Mouse (Mus musculus) embryonic facial prominence, embryonic 13.5 days (tissue): ENCODE measurements around the gene Vps33b. TPM values are rescaled to one million over a fixed set of nuclear protein-coding genes. Genes with fewer than 3 reads are reported as not detected.

ENCODE experiments used
- ATAC-seq: fragments of 200-750 bp; cut with Nextera tagmentation; 2 replicates; pipeline ENCODE4 v1.8.0; 2017; ENCODE audit warnings: low read depth; ENCODE audit not compliant: insufficient number of reproducible peaks, insufficient read depth, low FRiP score, low TSS enrichment
- H3K27ac ChIP-seq: fragments of 300-500 bp; sonication (generic); 2 replicates; pipeline ENCODE4 v1.5.1; 2015; ENCODE audit warnings: moderate library complexity, mild to moderate bottlenecking, inconsistent platforms
- H3K27me3 ChIP-seq: fragments of 300-500 bp; sonication (generic); 2 replicates; pipeline ENCODE4 v1.6.1; 2015; ENCODE audit warnings: mild to moderate bottlenecking, inconsistent platforms
- H3K36me3 ChIP-seq: fragments of 300-500 bp; sonication (generic); 2 replicates; pipeline ENCODE4 v1.6.1; 2015; ENCODE audit warnings: mild to moderate bottlenecking, inconsistent platforms
- H3K4me1 ChIP-seq: fragments of 300-500 bp; sonication (generic); 2 replicates; pipeline ENCODE4 v1.6.1; 2015; ENCODE audit warnings: inconsistent platforms
- H3K4me2 ChIP-seq: fragments of 300-500 bp; sonication (generic); 2 replicates; pipeline ENCODE4 v1.6.1; 2015; ENCODE audit warnings: moderate library complexity, mild to moderate bottlenecking, inconsistent platforms
- H3K4me3 ChIP-seq: fragments of 300-500 bp; sonication (generic); 2 replicates; pipeline ENCODE4 v1.5.1; 2015; ENCODE audit warnings: mild to moderate bottlenecking, inconsistent platforms
- H3K9ac ChIP-seq: fragments of 300-500 bp; sonication (generic); 2 replicates; pipeline ENCODE4 v1.6.1; 2015; ENCODE audit warnings: mild to moderate bottlenecking, inconsistent platforms
- H3K9me3 ChIP-seq: fragments of 300-500 bp; sonication (generic); 2 replicates; pipeline ENCODE4 v1.6.1; 2016; ENCODE audit warnings: inconsistent platforms
- WGBS: fragments of 180-500 bp; shearing (Covaris S2); methylation state at CpG from one replicate; pipeline ENCODE4 v1.1.7; 2015; ENCODE audit warnings: mixed read lengths; 5-methylcytosine and 5-hydroxymethylcytosine counted together
- polyA plus RNA-seq: library from polyadenylated mRNA; unstranded; fragments of >200 nt; fragmentation: Nextera tagmentation; extraction: Ambion mirVana; gene quantifications from 2 replicates; pipeline ENCODE4 v1.2.1, GENCODE M21; 2015

Gene Vps33b
- polyA plus RNA-seq, 1 experiment from 2014 or later = 16.2 TPM

GRCm38 (mm10) chr7:80296462-80296861 is 27.0 kb downstream of the Vps33b start:
- Histone ChIP-seq H3K27me3 (no peaks in the 10 kb centered on the region), H3K4me3 (no peak overlapping the region), H3K4me1 (peaks cover 23% of the 10 kb centered on the region), H3K9me3 (no peaks in the 10 kb centered on the region), H3K36me3 (peaks cover 23% of the 10 kb centered on the region), H3K4me2 (peak overlapping the region; percentile 72), H3K27ac (no peak overlapping the region), H3K9ac (0 out of 2 replicates have a peak overlapping the region, but pooled peaks have one; percentile 11)
- no peak for ATAC-seq
- WGBS = 91% methylated on average over 6 of the region's 6 CpGs

- no peak for ATAC-seq
- no peak overlapping the region for H3K27ac ChIP-seq
- no peaks in the 10 kb centered on the region for H3K9me3 ChIP-seq
- 0 out of 2 replicates have a peak overlapping the region, but pooled peaks have one; percentile 27 for H3K9ac ChIP-seq
- H3K27me3 ChIP-seq = no peaks in the 10 kb centered on the region
- H3K4me2 ChIP-seq = no peak overlapping the region
- 84% methylated on average over 3 of the region's 3 CpGs for WGBS
- no peak overlapping the region for H3K4me3 ChIP-seq
- H3K36me3 ChIP-seq = peaks cover 29% of the 10 kb centered on the region
- H3K4me1 ChIP-seq = peaks cover 23% of the 10 kb centered on the region
Observed at GRCm38 (mm10) chr7:80297041-80297440, 27.6 kb downstream of the Vps33b start.

- 92% methylated on average over 4 of the region's 4 CpGs for WGBS
- H3K27me3 ChIP-seq = no peaks in the 10 kb centered on the region
Observed at GRCm38 (mm10) chr7:80298754-80299153, 29.3 kb downstream of the Vps33b start.

GRCm38 (mm10) chr7:80299568-80299967 is 30.1 kb downstream of the Vps33b start:
- Histone ChIP-seq H3K27me3 (no peaks in the 10 kb centered on the region), H3K4me1 (peaks cover 23% of the 10 kb centered on the region), H3K9ac (no peak overlapping the region), H3K4me2 (no peak overlapping the region), H3K9me3 (no peaks in the 10 kb centered on the region), H3K4me3 (no peak overlapping the region), H3K36me3 (peaks cover 50% of the 10 kb centered on the region), H3K27ac (no peak overlapping the region)
- WGBS = 86% methylated on average over 3 of the region's 3 CpGs
- ATAC-seq = no peak

More at GRCm38 (mm10) chr7:80298754-80299153, 29.3 kb downstream of the Vps33b start:
- H3K4me3 ChIP-seq = no peak overlapping the region
- no peak overlapping the region for H3K9ac ChIP-seq
- peaks cover 23% of the 10 kb centered on the region for H3K4me1 ChIP-seq
- no peak for ATAC-seq
- H3K27ac ChIP-seq = no peak overlapping the region
- H3K9me3 ChIP-seq = no peaks in the 10 kb centered on the region
- H3K4me2 ChIP-seq = no peak overlapping the region
- H3K36me3 ChIP-seq = peaks cover 41% of the 10 kb centered on the region

GRCm38 (mm10) chr7:80301522-80301921 is 32.1 kb downstream of the Vps33b start:
- WGBS = 89% methylated on average over 2 of the region's 2 CpGs
- H3K36me3 ChIP-seq = peaks cover 68% of the 10 kb centered on the region

GRCm38 (mm10) chr7:80307766-80308165 is 38.3 kb downstream of the Vps33b start:
- 72% methylated on average over 3 of the region's 3 CpGs for WGBS

More at GRCm38 (mm10) chr7:80301522-80301921, 32.1 kb downstream of the Vps33b start:
- no peaks in the 10 kb centered on the region for H3K27me3 ChIP-seq
- H3K4me1 ChIP-seq = peaks cover 15% of the 10 kb centered on the region
- H3K9ac ChIP-seq = no peak overlapping the region
- no peaks in the 10 kb centered on the region for H3K9me3 ChIP-seq
- no peak for ATAC-seq
- no peak overlapping the region for H3K4me2 ChIP-seq
- no peak overlapping the region for H3K4me3 ChIP-seq
- H3K27ac ChIP-seq = no peak overlapping the region

GRCm38 (mm10) chr7:80310771-80311170 is 41.3 kb downstream of the Vps33b start:
- Histone ChIP-seq H3K4me3 (no peak overlapping the region), H3K4me2 (no peak overlapping the region), H3K9ac (no peak overlapping the region), H3K27me3 (no peaks in the 10 kb centered on the region), H3K4me1 (no peaks in the 10 kb centered on the region), H3K27ac (no peak overlapping the region), H3K36me3 (peaks cover 96% of the 10 kb centered on the region), H3K9me3 (no peaks in the 10 kb centered on the region)
- ATAC-seq = no peak
- WGBS = 85% methylated on average over 7 of the region's 7 CpGs

More at GRCm38 (mm10) chr7:80307766-80308165, 38.3 kb downstream of the Vps33b start:
- H3K4me1 ChIP-seq = no peaks in the 10 kb centered on the region
- H3K4me2 ChIP-seq = no peak overlapping the region
- H3K36me3 ChIP-seq = peaks cover 94% of the 10 kb centered on the region
- no peaks in the 10 kb centered on the region for H3K9me3 ChIP-seq
- no peak overlapping the region for H3K27ac ChIP-seq
- no peak for ATAC-seq
- H3K9ac ChIP-seq = no peak overlapping the region
- no peak overlapping the region for H3K4me3 ChIP-seq
- no peaks in the 10 kb centered on the region for H3K27me3 ChIP-seq

- H3K4me1 ChIP-seq = no peaks in the 10 kb centered on the region
- H3K9me3 ChIP-seq = no peaks in the 10 kb centered on the region
- 91% methylated on average over 2 of the region's 2 CpGs for WGBS
- no peak overlapping the region for H3K4me3 ChIP-seq
- no peak overlapping the region for H3K4me2 ChIP-seq
- no peaks in the 10 kb centered on the region for H3K27me3 ChIP-seq
- ATAC-seq = no peak
- H3K27ac ChIP-seq = no peak overlapping the region
- H3K36me3 ChIP-seq = peaks cover 87% of the 10 kb centered on the region
- H3K9ac ChIP-seq = no peak overlapping the region
Observed at GRCm38 (mm10) chr7:80315733-80316132, 46.3 kb downstream of the Vps33b start.

GRCm38 (mm10) chr7:80317439-80318115 is 48.1 kb downstream of the Vps33b start:
- H3K36me3 ChIP-seq = peaks cover 71% of the 10 kb centered on the region
- 74% methylated on average over 1 of the region's 1 CpGs for WGBS

GRCm38 (mm10) chr7:80318670-80319069 is 49.2 kb downstream of the Vps33b start:
- WGBS = 88% methylated on average over 4 of the region's 4 CpGs
- no peak for ATAC-seq
- Histone ChIP-seq H3K27ac (no peak overlapping the region), H3K4me2 (no peak overlapping the region), H3K27me3 (no peaks in the 10 kb centered on the region), H3K36me3 (peaks cover 60% of the 10 kb centered on the region), H3K4me3 (no peak overlapping the region), H3K9ac (0 out of 2 replicates have a peak overlapping the region, but pooled peaks have one; percentile 21), H3K9me3 (no peaks in the 10 kb centered on the region), H3K4me1 (peaks cover 9% of the 10 kb centered on the region)

More at GRCm38 (mm10) chr7:80317439-80318115, 48.1 kb downstream of the Vps33b start:
- H3K27ac ChIP-seq = no peak overlapping the region
- no peak overlapping the region for H3K4me2 ChIP-seq
- H3K9ac ChIP-seq = no peak overlapping the region
- H3K9me3 ChIP-seq = no peaks in the 10 kb centered on the region
- no peaks in the 10 kb centered on the region for H3K27me3 ChIP-seq
- H3K4me1 ChIP-seq = no peaks in the 10 kb centered on the region
- no peak for ATAC-seq
- H3K4me3 ChIP-seq = no peak overlapping the region

- no peaks in the 10 kb centered on the region for H3K9me3 ChIP-seq
- H3K9ac ChIP-seq = 0 out of 2 replicates have a peak overlapping the region, but pooled peaks have one; percentile 36
- H3K4me1 ChIP-seq = peaks cover 11% of the 10 kb centered on the region
- H3K4me2 ChIP-seq = no peak overlapping the region
- H3K27ac ChIP-seq = no peak overlapping the region
- peaks cover 47% of the 10 kb centered on the region for H3K36me3 ChIP-seq
- WGBS = 75% methylated on average over 19 of the region's 19 CpGs
- ATAC-seq = no peak
- no peak overlapping the region for H3K4me3 ChIP-seq
- no peaks in the 10 kb centered on the region for H3K27me3 ChIP-seq
Observed at GRCm38 (mm10) chr7:80319846-80320496, 50.5 kb downstream of the Vps33b start.

- H3K9ac ChIP-seq = peak overlapping the region; percentile 75
- H3K4me1 ChIP-seq = peaks cover 17% of the 10 kb centered on the region
- peak overlapping the region; percentile 74 for H3K4me2 ChIP-seq
- peak overlapping the region; percentile 69 for H3K4me3 ChIP-seq
- no peaks in the 10 kb centered on the region for H3K27me3 ChIP-seq
- peaks cover 57% of the 10 kb centered on the region for H3K36me3 ChIP-seq
- H3K27ac ChIP-seq = peak overlapping the region; percentile 74; the same call in 1 of the 2 replicates
- no peaks in the 10 kb centered on the region for H3K9me3 ChIP-seq
- 19% methylated on average over 8 of the region's 8 CpGs for WGBS
- no peak for ATAC-seq
Observed at GRCm38 (mm10) chr7:80323336-80323735, 53.9 kb downstream of the Vps33b start.
